In genomic region chr1:88357458-88358090, GRCm38 (mm10) we compare ENCODE assay signal across 8 mouse cellular contexts. TPM values are rescaled to one million over a fixed set of nuclear protein-coding genes. Genes with fewer than 3 reads are reported as not detected.
DNase-seq lines count a peak whose midpoint lies in the region; ATAC-seq and TF ChIP-seq lines count a peak whose summit lies in the region.

No protein-coding gene starts in this region.

- no peaks in the 10 kb centered on the region for H3K27me3 ChIP-seq in midbrain, embryonic 14.5 days (ENCODE audit: control insufficient read depth, insufficient read depth, low read length)
- no peaks in the 10 kb centered on the region for H3K27me3 ChIP-seq in testis, adult 2 months (ENCODE audit: control insufficient read depth, insufficient read depth, low read length)

- 68% methylated on average over 6 of the region's 6 CpGs for WGBS in midbrain, embryonic 14.5 days

- no peak overlapping the region for H3K4me3 ChIP-seq in midbrain, embryonic 14.5 days (replicated peaks; ENCODE audit: low read depth, low read length)
- no peak overlapping the region for H3K4me3 ChIP-seq in testis, adult 2 months (ENCODE audit: control insufficient read depth, low read depth, low read length)

- H3K9me3 ChIP-seq in midbrain, embryonic 14.5 days (ENCODE audit: control insufficient read depth, low read length): no peaks in the 10 kb centered on the region

- no peaks in the 10 kb centered on the region for H3K4me1 ChIP-seq in midbrain, embryonic 14.5 days (ENCODE audit: control insufficient read depth, insufficient read depth, low read length)
- no peaks in the 10 kb centered on the region; the same call in 1 of the 2 replicates for H3K4me1 ChIP-seq in testis, adult 2 months (ENCODE audit: control insufficient read depth, insufficient read depth, low read length)

- no peak for TF ChIP-seq POLR2A in testis, adult 2 months (IDR thresholded peaks at IDR 0.05; ENCODE audit: control insufficient read depth, low read depth, low read length)

- TF ChIP-seq CTCF in testis, adult 2 months (IDR thresholded peaks at IDR 0.05; ENCODE audit: control insufficient read depth, insufficient read depth, insufficient replicate concordance, low read depth, low read length): peak; percentile 51; the same call in 1 of the 2 replicates

- H3K36me3 ChIP-seq in midbrain, embryonic 14.5 days (ENCODE audit: control insufficient read depth, insufficient read depth, low read length): no peaks in the 10 kb centered on the region
- H3K36me3 ChIP-seq in testis, adult 2 months (ENCODE audit: control insufficient read depth, insufficient read depth, low read length): no peaks in the 10 kb centered on the region

- ATAC-seq in midbrain, embryonic 14.5 days (ENCODE audit: low FRiP score, low TSS enrichment): peak; percentile 58; the same call in 1 of the 2 replicates

- DNase-seq in urinary bladder, adult 18-20 months (ENCODE audit: low spot score in 2 of 2): peak; percentile 2 to 13
- no peak for DNase-seq in urinary bladder, postnatal 10 days (ENCODE audit: low spot score)
- peak; percentile 98 for DNase-seq in cerebellum, adult 9-10 months
- DNase-seq in frontal cortex, adult 2 months (ENCODE audit: extremely low spot score in 1 of 2, low spot score in 1 of 2): peak; percentile 14 to 91
- peak; percentile 47 for DNase-seq in kidney, adult 18-20 months
- peak; percentile 51 for DNase-seq in left cerebral cortex, postnatal 4 days
- peak; percentile 96 for DNase-seq in midbrain, embryonic 14.5 days

- no peak overlapping the region for H3K27ac ChIP-seq in midbrain, embryonic 14.5 days (replicated peaks; ENCODE audit: low read depth, low read length)
- H3K27ac ChIP-seq in testis, adult 2 months (ENCODE audit: control insufficient read depth, insufficient read depth, low read depth, low read length): no peak overlapping the region

- no peak overlapping the region for H3K4me2 ChIP-seq in midbrain, embryonic 14.5 days (ENCODE audit: low read length)

- H3K9ac ChIP-seq in midbrain, embryonic 14.5 days (replicated peaks; ENCODE audit: low read length): no peak overlapping the region

- intact Hi-C loops in left cerebral cortex, postnatal 4 days (cut with DNase I): loop anchor here (2.0 to 10.0 kb wide), 3 partner anchors 349 to 837 kb away; no protein-coding TSS in a partner anchor

RNA-seq across cellular contexts. Expression of gene Spp2, which starts 49.2 kb away (rescaled TPM):
- 1.4 TPM in 2 replicates for polyA plus RNA-seq in frontal cortex, adult 2 months (2012; rRNA removed)
- under 1 TPM in 1 of 2 experiments, not detected in 1; 0.70 TPM for total RNA-seq in left cerebral cortex, postnatal 4 days (2021)
- polyA plus RNA-seq in midbrain, embryonic 14.5 days (2014; fragmentation: Nextera tagmentation; extraction: Ambion mirVana): 0.47 and 0.81 TPM in 2 replicates
- polyA plus RNA-seq in testis, adult 2 months (2012; rRNA removed): not detected in 2 replicates
